Mouse (Mus musculus) kidney, adult 2 months (tissue): ENCODE measurements around the gene Spsb4.

ENCODE experiments used
- CTCF ChIP-seq: fragments of 200-500 bp; conservative IDR thresholded peaks from 2 replicates; pipeline ENCODE4 v1.5.1; 2011; ENCODE audit warnings: low read depth, mild to moderate bottlenecking, control low read depth, low read length, moderate library complexity, mixed read lengths; ENCODE audit not compliant: insufficient read depth, insufficient read length
- POLR2A ChIP-seq: fragments of 200-500 bp; IDR thresholded peaks from one replicate; pipeline ENCODE4 v1.6.1; 2011; ENCODE audit warnings: low read depth, low read length, control low read depth

- TF ChIP-seq CTCF (no peak), POLR2A (no peak)
Observed at GRCm38 (mm10) chr9:96893582-96893981, 125.1 kb downstream of the Spsb4 start.
